Mouse (Mus musculus) macrophage (primary cell): ENCODE data around the gene BC016579. TPM values are rescaled to one million over a fixed set of nuclear protein-coding genes. Genes with fewer than 3 reads are reported as not detected.
A peak's percentile ranks its signal among the peaks of the same experiment; 100 is the strongest.

Experiments used
- H3K27ac ChIP-seq: fragments of 350-480 bp; formaldehyde crosslinking; 2 replicates; pipeline ENCODE4 v1.9.0; 2021
- H3K36me3 ChIP-seq: fragments of 350-480 bp; formaldehyde crosslinking; 2 replicates; pipeline ENCODE4 v1.9.0; 2021; ENCODE audit errors: inconsistent target
- H3K4me3 ChIP-seq: fragments of 350-480 bp; formaldehyde crosslinking; 2 replicates; pipeline ENCODE4 v1.9.0; 2021; ENCODE audit errors: inconsistent target
- H3K79me2 ChIP-seq: fragments of 350-480 bp; formaldehyde crosslinking; 2 replicates; pipeline ENCODE4 v1.9.0; 2021; ENCODE audit errors: inconsistent target
- WGBS: methylation state at CpG from one replicate; pipeline ENCODE4 v1.1.7; 2026; ENCODE audit warnings: inconsistent platforms; ENCODE audit not compliant: missing documents; 5-methylcytosine and 5-hydroxymethylcytosine counted together
- polyA plus RNA-seq: library from polyadenylated mRNA; stranded (reverse); fragments of 250-400 nt; gene quantifications from 3 replicates; pipeline ENCODE4 v1.2.4, GENCODE M21; 2018; ENCODE audit warnings: inconsistent platforms
- total RNA-seq, 78 experiments: library from RNA; depleted of rRNA; stranded (reverse); fragments of 250-400 nt; gene quantifications; 1 replicate in 9 of 78; 2 replicates in 24 of 78; 3 replicates in 43 of 78; 4 replicates in 2 of 78; pipeline ENCODE4 v1.2.4; 2018; ENCODE audit warnings: inconsistent platforms in 56 of 78

Gene BC016579
- not detected for total RNA-seq (2018; cell fraction: chromatin; rRNA removed)
- total RNA-seq (2018; cell fraction: cytosol; rRNA removed): not detected
- not detected for total RNA-seq (2018; cell fraction: nucleus; rRNA removed)
- not detected in 3 replicates for polyA plus RNA-seq

DNA sequence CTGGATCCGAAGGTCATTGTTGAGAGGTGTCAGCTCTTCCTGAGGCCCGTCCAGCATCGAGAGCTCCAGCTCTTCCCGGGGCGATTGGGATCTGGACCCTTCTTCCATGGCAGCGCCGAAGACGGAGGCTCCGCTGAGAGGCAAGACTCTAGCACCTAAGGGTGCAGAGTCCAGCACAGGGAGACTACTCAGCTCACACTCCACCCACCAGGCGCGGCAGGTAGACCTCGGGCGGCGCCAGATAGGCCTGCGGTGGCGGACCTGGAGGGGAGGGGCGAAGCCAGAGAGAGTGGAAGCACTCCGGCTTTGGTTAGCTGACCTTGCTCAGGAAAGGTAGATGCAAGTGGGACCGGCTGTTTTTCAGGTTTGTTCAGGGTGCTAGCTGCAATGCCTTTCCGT lies at the start of gene BC016579:
BC016579 (minus strand) TSS at position 135 of the 399 bp plus-strand sequence.
- Histone ChIP-seq H3K79me2 (no peaks in the 10 kb centered on the region), H3K36me3 (no peaks in the 10 kb centered on the region), H3K27ac (no peak within 1 kb of the TSS), H3K4me3 (no peak within 1 kb of the TSS)
- 37% methylated on average over 19 of the region's 20 CpGs for WGBS

DNA sequence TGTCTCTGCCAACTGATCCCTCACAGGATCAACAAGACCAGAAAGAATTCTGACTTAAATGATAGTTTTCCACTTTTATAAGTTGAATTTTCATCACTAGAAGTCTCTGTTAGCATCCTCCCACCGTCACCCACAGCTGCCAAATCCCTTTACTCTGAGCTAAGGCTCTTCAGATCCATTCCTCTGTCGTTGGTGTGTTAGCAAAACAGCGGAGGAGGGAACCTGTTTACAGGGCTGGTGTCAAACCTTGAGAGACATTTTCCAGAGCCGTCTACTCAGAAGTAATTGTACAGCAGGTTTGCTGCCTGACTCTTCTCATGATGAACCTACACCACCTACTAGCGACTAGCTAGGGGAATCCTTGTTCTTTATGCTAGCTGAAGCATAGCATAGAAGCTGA lies 45.4 kb upstream of the BC016579 start:
- H3K79me2 ChIP-seq: no peaks in the 10 kb centered on the region
- no peak overlapping the region for H3K4me3 ChIP-seq
- no peak overlapping the region for H3K27ac ChIP-seq
- no peaks in the 10 kb centered on the region for H3K36me3 ChIP-seq
- WGBS: 85% methylated on average over 5 of the region's 5 CpGs

DNA sequence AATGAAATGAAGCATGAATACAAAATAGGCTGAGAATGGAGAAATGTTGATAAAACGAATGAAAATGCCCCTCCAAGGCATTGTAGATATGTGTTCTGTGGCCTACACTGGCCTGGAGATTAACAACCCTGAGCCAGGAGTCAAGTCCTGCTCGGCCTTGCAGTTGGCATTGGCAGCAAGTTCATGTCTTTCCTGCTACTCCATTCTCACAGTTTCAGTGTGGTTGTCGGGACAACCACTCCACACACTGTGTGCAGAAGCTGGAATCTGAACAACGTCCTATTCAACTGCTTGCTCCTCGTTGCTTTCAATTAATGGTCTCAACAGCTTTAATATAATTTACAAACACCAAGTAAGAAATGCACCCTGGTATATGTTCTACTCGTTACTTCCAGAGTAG lies 44.1 kb upstream of the BC016579 start:
- no peak overlapping the region for H3K4me3 ChIP-seq
- no peaks in the 10 kb centered on the region for H3K79me2 ChIP-seq
- H3K36me3 ChIP-seq: no peaks in the 10 kb centered on the region
- H3K27ac ChIP-seq: no peak overlapping the region
- WGBS: 93% methylated on average over 6 of the region's 6 CpGs

DNA sequence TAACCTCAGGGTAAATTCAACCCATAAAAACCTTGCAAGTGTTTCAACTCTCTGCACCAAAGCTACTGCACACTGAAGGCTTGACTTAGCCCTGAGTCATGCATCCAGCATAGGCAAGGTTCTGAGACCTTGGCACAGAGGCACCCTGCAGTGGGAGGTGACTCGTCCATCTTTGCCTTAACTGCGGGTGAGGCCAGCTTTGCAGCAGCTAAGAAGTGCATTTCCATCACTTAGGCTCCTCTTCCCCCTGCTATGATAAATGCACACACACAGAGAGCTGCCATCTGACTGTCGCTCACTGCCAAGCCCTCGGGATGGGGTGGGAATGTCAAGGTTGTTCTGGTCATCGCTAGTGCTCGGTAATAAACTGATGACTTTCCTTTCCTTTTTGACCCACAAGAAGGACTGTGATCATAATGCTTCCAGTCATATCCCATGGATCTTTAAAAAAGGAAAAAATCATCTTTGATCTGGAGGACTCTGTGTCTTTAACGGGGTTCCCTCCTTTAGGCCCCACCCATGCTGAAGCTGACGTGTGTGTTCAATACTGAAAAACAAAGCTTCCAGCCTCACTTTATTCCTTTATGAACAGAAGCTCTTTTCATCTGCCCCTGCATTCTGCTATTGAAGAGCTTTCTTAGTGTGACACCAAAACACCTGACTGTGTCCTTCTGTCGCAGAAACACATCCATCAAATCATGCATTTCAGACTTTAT lies 41.7 kb upstream of the BC016579 start:
- Histone ChIP-seq H3K79me2 (no peaks in the 10 kb centered on the region), H3K27ac (no peak overlapping the region), H3K36me3 (no peaks in the 10 kb centered on the region), H3K4me3 (no peak overlapping the region)
- 91% methylated on average over 9 of the region's 9 CpGs for whole genome bisulfite sequencing

DNA sequence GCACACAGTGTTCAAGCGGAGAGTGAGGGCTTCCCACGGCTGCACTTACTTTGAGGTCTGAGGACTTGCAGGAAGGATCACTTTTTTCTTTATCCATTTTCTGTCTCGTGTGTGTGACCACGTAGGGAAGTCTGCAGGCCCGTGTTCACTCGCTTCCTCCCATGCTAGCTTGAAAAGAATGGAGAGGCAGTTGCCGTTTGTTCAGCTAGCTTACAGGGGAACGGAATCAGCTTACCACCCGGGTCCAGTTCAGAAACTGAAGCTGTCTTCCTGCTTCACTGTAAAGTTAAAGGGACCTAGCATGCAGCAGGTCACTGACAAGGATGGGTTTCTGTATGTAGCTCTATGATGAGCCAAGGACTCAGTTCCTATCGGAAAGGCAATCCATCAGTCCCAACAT lies 39.7 kb upstream of the BC016579 start, which contains the start of gene Tmprss7:
Tmprss7 (minus strand) TSS at position 101 of the 400 bp plus-strand sequence.
- 36% methylated on average over 9 of the region's 10 CpGs for WGBS
- H3K4me3 ChIP-seq: no peak within 1 kb of the TSS

DNA sequence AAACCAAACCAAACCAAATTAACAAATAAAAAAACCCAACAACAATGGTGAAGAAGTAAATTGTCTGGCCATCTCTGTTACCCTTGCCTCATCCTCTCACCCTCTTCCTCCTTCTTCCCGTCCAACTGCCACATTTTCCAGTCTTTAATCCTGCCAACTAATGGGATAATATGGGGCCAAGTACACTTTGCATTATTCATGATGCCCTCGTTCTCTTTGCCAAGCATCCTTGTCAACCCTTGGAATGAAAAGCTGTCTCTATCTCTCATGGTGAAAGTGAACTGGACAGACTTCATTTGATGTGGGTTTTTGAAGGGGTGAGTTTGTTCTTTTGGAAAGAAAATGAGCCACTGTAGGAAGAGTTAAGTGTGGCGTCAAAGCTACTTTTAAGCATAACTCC lies 39.0 kb upstream of the BC016579 start:
- 85% methylated on average over 3 of the region's 3 CpGs for WGBS
- H3K27ac ChIP-seq: no peak overlapping the region
- no peak overlapping the region for H3K4me3 ChIP-seq
- no peaks in the 10 kb centered on the region for H3K36me3 ChIP-seq
- H3K79me2 ChIP-seq: no peaks in the 10 kb centered on the region

More for the DNA sequence above, 39.7 kb upstream of the BC016579 start, which contains the start of gene Tmprss7:
- Histone ChIP-seq H3K79me2 (no peaks in the 10 kb centered on the region), H3K27ac (no peak within 1 kb of the TSS), H3K36me3 (no peaks in the 10 kb centered on the region)

DNA sequence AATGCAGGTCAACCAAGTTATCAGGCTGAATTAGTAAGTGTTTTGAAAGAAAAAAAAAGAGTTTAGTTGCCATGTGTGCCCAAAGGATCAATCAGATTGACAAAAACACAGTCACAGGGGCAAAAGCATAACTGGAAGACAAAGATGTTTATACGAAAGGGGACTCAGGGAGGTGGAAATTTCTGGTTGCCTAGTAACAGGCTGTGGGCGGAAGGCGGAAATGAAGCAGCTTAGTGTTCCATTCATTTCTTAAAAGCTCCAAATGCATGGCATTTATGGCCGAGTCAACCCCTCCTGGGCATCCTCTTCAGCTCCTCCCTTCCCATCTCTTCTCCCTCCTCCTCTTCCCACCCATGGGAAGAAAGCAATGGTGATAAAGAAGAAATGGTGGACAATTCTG lies 36.3 kb upstream of the BC016579 start:
- H3K4me3 ChIP-seq: no peak overlapping the region
- H3K79me2 ChIP-seq: no peaks in the 10 kb centered on the region
- 49% methylated on average over 4 of the region's 4 CpGs for WGBS
- no peaks in the 10 kb centered on the region for H3K36me3 ChIP-seq
- no peak overlapping the region for H3K27ac ChIP-seq

DNA sequence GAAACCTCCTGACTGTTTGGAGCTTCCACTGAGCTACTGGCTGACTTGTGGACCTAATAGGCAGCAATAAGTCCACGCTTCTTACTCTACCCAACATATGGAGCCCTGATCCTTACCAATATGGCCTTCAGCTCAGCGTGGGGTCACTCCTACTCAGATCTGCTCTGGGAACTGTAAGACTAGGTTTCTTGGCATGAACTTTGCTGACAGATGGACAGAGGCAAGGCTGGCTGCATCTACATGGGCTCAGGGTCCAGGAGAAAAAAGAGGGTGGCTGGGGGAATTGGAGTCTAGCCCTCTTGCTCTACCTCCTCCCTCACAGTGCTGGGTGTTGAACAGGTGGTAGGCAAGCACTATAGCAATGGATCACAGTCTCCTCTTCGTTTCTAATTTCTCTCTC lies 33.0 kb upstream of the BC016579 start:
- no peaks in the 10 kb centered on the region for H3K36me3 ChIP-seq
- no peak overlapping the region for H3K27ac ChIP-seq
- H3K79me2 ChIP-seq: no peaks in the 10 kb centered on the region
- 91% methylated on average over 3 of the region's 3 CpGs for WGBS
- H3K4me3 ChIP-seq: no peak overlapping the region

DNA sequence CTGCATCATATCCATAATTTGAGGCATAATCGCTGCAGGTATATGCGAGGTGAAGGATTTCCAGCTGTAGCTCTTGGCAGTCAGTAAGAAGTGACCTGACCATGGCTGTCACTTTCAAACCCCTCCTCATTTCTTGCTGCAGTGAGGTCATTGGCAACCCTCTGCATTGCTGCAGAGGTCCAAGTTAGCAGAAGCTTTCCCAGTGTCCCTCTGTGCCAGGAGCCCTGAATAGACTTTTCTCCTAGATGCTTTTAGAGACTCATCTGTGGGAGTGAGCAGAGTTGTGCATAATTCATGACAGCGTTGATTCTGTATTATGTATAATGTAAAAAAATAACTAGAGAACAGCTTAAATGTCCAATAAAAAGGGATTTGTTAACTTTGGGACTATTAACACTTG lies 31.4 kb upstream of the BC016579 start:
- no peaks in the 10 kb centered on the region for H3K79me2 ChIP-seq
- 82% methylated on average over 3 of the region's 3 CpGs for WGBS
- H3K4me3 ChIP-seq: no peak overlapping the region
- no peaks in the 10 kb centered on the region for H3K36me3 ChIP-seq
- H3K27ac ChIP-seq: no peak overlapping the region

DNA sequence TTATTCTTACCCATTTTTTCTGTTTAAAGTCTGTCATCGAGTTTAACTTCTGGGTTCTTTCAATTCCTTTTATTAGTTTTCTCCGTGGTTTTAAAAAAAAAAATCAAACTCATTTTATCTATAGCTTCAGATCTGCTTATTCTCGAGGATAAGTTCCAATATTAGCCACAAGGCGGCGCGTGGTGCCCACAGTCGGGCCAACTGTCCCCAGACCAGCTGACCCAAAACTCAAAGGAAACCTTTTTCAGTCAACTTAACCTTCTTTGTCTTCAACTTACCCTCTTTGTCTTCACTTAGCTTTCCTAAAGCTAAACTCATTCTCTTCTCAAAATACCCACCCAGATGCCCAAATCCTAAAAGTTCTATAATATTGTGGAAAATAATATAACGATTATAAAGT lies 30.9 kb upstream of the BC016579 start:
- 15% methylated on average over 8 of the region's 8 CpGs for WGBS

DNA sequence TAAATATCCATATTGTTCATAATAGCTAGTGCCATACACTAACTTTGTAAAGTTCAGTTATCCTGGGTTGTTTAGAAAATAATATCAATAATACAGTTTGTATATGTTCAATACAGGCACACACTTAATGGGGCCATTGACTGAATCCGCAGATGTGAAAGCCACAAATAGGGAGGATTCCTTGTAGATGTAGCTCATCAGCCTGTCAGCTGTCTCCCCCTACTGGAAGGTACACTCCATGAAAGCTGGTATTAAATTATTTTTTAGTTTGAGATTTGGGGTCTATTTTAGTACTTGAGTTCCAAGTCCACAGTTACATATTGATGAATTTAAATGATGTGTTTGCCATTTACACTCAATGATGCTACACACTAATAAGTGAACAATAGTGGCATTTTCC lies 22.6 kb upstream of the BC016579 start:
- Histone ChIP-seq H3K36me3 (no peaks in the 10 kb centered on the region), H3K79me2 (no peaks in the 10 kb centered on the region), H3K4me3 (no peak overlapping the region), H3K27ac (no peak overlapping the region)
- 0% methylated on average over 1 of the region's 1 CpGs for WGBS

More for the DNA sequence above, 30.9 kb upstream of the BC016579 start:
- Histone ChIP-seq H3K27ac (no peak overlapping the region), H3K79me2 (no peaks in the 10 kb centered on the region), H3K4me3 (no peak overlapping the region), H3K36me3 (no peaks in the 10 kb centered on the region)

DNA sequence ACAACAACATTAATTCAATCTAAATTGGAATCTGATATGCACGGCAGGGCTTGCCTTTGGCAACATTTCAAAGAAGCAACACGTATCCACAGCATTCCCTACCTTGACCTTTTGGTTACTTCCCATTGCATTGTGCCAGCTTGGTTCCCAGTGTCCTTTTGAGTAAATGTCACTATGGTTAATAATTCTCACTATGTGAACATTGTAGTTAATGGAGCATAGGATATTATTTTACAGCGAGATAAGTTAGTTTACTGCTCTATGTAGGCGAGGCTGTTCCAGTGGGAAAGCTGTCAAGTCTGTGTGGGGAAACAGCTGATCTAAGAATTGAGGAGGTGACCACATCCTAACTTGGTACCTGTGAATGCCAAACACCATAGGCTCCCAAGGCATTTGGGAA lies 16.1 kb upstream of the BC016579 start:
- Histone ChIP-seq H3K4me3 (no peak overlapping the region), H3K36me3 (no peaks in the 10 kb centered on the region), H3K27ac (no peak overlapping the region), H3K79me2 (no peaks in the 10 kb centered on the region)
- WGBS: 96% methylated on average over 4 of the region's 4 CpGs

DNA sequence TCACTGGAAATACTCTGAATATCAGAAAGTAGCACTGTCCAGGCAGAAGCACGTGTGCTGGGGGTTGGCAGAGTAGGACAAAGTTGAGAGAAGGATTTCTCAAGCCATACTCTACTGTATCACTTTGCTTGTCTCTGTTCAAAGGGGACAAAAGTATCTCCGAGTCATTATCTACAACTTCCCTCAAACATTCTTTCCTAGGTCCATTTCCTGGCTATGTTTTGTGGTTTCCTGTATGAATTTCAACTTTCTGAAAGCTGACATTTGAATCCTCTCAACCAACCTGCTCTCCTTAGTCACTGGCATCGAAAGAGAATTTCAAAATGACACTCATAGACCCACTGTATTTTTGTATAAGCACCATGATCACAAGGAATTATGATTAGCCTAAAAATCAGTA lies 14.3 kb upstream of the BC016579 start:
- H3K27ac ChIP-seq: peak overlapping the region; percentile 21; the same call in 1 of the 2 replicates
- no peak overlapping the region for H3K4me3 ChIP-seq
- no peaks in the 10 kb centered on the region for H3K79me2 ChIP-seq
- no peaks in the 10 kb centered on the region for H3K36me3 ChIP-seq
- WGBS: 6% methylated on average over 3 of the region's 3 CpGs

DNA sequence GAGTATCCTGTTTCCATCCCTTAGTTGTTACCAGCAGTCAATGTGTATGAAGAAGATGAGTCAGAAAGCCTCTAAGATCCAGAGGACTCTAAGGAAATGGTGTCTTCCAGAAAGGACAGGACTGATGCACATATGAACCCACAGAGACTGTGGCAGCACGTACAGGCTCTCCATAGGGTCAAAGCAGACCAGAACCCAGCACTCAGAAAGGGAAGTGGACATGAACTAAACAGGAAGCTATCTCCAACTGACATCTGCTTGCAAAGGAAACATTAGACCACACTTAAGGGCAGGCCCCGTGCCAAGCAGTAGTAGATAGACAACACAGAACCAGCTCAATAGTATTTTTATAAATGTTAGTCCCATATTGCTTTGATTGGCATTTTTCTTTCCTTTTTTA lies 12.3 kb upstream of the BC016579 start:
- WGBS: 3% methylated on average over 2 of the region's 2 CpGs
- Histone ChIP-seq H3K4me3 (no peak overlapping the region), H3K36me3 (no peaks in the 10 kb centered on the region), H3K79me2 (no peaks in the 10 kb centered on the region), H3K27ac (peak overlapping the region; percentile 35)

DNA sequence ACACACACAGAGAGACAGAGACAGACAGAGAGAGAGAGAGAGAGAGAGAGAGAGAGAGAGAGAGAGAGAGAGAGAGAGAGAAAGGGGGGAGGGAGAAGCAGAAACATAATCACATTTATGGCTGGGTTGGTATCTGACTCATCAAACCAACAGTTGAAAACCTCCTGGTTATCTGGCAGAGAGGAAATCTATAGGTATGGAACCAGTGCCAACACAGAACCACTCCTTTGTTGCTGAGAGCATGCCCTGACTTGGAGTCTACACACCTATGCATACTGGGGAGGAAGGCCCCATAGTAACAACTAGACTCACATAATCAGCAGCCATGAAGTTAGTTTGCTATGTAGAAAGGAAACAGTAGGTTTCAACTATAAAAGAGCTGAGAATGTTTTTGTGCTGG lies 8.5 kb upstream of the BC016579 start:
- H3K36me3 ChIP-seq: no peaks in the 10 kb centered on the region
- no peak overlapping the region for H3K4me3 ChIP-seq
- no peak overlapping the region for H3K27ac ChIP-seq
- no peaks in the 10 kb centered on the region for H3K79me2 ChIP-seq

DNA sequence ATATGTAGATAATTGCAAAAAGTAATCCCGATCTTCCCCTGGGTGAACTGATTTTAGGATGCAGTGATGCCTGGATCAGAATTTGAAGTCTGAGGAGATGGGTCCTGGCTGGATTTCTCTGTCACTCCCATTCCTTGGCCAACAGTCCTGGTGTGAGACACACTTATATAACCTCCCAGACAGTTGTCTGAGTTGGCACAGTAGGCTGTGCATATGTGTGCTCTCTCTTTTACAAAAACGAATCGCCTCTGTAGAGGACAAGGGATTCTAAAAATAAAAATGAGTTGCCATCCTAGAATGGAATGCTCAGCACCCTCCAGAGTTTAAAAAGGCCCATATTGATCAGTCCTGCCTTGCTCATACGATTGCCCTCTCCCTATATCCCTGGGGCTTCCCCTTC lies 5.7 kb upstream of the BC016579 start:
- no peaks in the 10 kb centered on the region for H3K79me2 ChIP-seq
- H3K4me3 ChIP-seq: no peak overlapping the region
- 90% methylated on average over 4 of the region's 4 CpGs for WGBS
- no peak overlapping the region for H3K27ac ChIP-seq
- no peaks in the 10 kb centered on the region for H3K36me3 ChIP-seq
